Mouse (Mus musculus): Measurements from ENCODE around the gene Gm28305. TPM values are rescaled to one million over a fixed set of nuclear protein-coding genes. Genes with fewer than 3 reads are reported as not detected.

Gm28305 gene
- polyA plus RNA-seq, 1 experiment, result not detected

GRCm38 (mm10) chr9:104014526-104014925 is 25.9 kb upstream of the Gm28305 start:
- H3K27me3 ChIP-seq (ENCODE audit: control insufficient read depth, insufficient read depth, insufficient read length), result no peaks in the 10 kb centered on the region

GRCm38 (mm10) chr9:104021026-104021425 is 19.4 kb upstream of the Gm28305 start:
- H3K27me3 ChIP-seq (ENCODE audit: control insufficient read depth, insufficient read depth, insufficient read length), result no peaks in the 10 kb centered on the region
- no peaks in the 10 kb centered on the region for H3K79me2 ChIP-seq (ENCODE audit: control insufficient read depth, insufficient read depth)
- TF ChIP-seq FOSL1 (IDR thresholded peaks at IDR 0.05; ENCODE audit: insufficient read depth, low read length, poor library complexity, severe bottlenecking), result no peak
- TF ChIP-seq CTCF (IDR thresholded peaks at IDR 0.05; ENCODE audit: control insufficient read depth, insufficient read depth, insufficient read length), result no peak
- TF ChIP-seq MAX (IDR thresholded peaks at IDR 0.05), result no peak
- no peak for TF ChIP-seq CEBPB (IDR thresholded peaks at IDR 0.05; ENCODE audit: low read depth)
- TF ChIP-seq MYOG (IDR thresholded peaks at IDR 0.05; ENCODE audit: control insufficient read depth, extremely low read depth, insufficient read length), result no peak
- no peak for TF ChIP-seq MYOD1 (IDR thresholded peaks at IDR 0.05; ENCODE audit: control insufficient read depth, insufficient read length, low read depth)
- TF ChIP-seq USF1 (IDR thresholded peaks at IDR 0.05; ENCODE audit: low read depth), result no peak
- H3K36me3 ChIP-seq (ENCODE audit: control insufficient read depth, insufficient read depth), result no peaks in the 10 kb centered on the region
- no peaks in the 10 kb centered on the region for H3K79me3 ChIP-seq (ENCODE audit: low read depth)
- no peak overlapping the region for H3ac ChIP-seq (ENCODE audit: control insufficient read depth, insufficient read length, low read depth)
- H3K4me3 ChIP-seq (ENCODE audit: insufficient read depth, poor library complexity, severe bottlenecking), result no peak overlapping the region

More at GRCm38 (mm10) chr9:104014526-104014925, 25.9 kb upstream of the Gm28305 start:
- Histone ChIP-seq H3K36me3 (ENCODE audit: control insufficient read depth, insufficient read depth) (no peaks in the 10 kb centered on the region), H3K4me3 (ENCODE audit: insufficient read depth, poor library complexity, severe bottlenecking) (no peak overlapping the region), H3K79me2 (ENCODE audit: control insufficient read depth, insufficient read depth) (no peaks in the 10 kb centered on the region), H3K79me3 (ENCODE audit: low read depth) (no peaks in the 10 kb centered on the region), H3ac (ENCODE audit: control insufficient read depth, insufficient read length, low read depth) (no peak overlapping the region)
- TF ChIP-seq MYOD1 (IDR thresholded peaks at IDR 0.05; ENCODE audit: control insufficient read depth, insufficient read length, low read depth), result no peak
- TF ChIP-seq CEBPB (IDR thresholded peaks at IDR 0.05; ENCODE audit: low read depth), result no peak
- TF ChIP-seq FOSL1 (IDR thresholded peaks at IDR 0.05; ENCODE audit: insufficient read depth, low read length, poor library complexity, severe bottlenecking), result no peak
- TF ChIP-seq MYOG (IDR thresholded peaks at IDR 0.05; ENCODE audit: control insufficient read depth, extremely low read depth, insufficient read length), result no peak
- TF ChIP-seq CTCF (IDR thresholded peaks at IDR 0.05; ENCODE audit: control insufficient read depth, insufficient read depth, insufficient read length), result no peak
- TF ChIP-seq MAX (IDR thresholded peaks at IDR 0.05), result no peak
- no peak for TF ChIP-seq USF1 (IDR thresholded peaks at IDR 0.05; ENCODE audit: low read depth)

GRCm38 (mm10) chr9:104027186-104027585 is 13.3 kb upstream of the Gm28305 start:
- H3K36me3 ChIP-seq (ENCODE audit: control insufficient read depth, insufficient read depth), result no peaks in the 10 kb centered on the region

DNA sequence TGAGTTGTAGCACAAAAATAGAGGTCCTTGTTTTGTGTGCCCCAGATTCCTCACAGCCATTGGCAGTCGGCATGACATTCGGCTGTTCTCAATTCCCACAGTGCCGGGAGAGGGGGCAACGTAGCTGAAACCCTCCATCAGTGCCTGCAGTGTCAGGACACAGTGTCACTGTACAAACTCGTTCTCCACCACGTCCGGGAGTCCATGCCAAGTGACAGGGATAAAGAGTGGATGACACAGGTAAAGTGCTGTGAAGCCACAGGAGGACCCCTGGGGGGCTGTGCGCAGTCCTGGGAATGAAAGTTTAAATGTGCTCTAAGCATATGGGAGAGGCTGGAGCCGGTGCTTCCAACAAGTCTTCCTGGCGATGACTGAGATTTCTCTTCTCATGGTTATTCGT is 10.6 kb upstream of the Gm28305 start:
- no peak overlapping the region for H3K4me3 ChIP-seq (ENCODE audit: insufficient read depth, poor library complexity, severe bottlenecking)
- no peaks in the 10 kb centered on the region for H3K27me3 ChIP-seq (ENCODE audit: control insufficient read depth, insufficient read depth, insufficient read length)
- no peaks in the 10 kb centered on the region for H3K79me2 ChIP-seq (ENCODE audit: control insufficient read depth, insufficient read depth)
- no peak overlapping the region for H3ac ChIP-seq (ENCODE audit: control insufficient read depth, insufficient read length, low read depth)
- H3K79me3 ChIP-seq (ENCODE audit: low read depth), result no peaks in the 10 kb centered on the region
- TF ChIP-seq MYOG (IDR thresholded peaks at IDR 0.05; ENCODE audit: control insufficient read depth, extremely low read depth, insufficient read length) (no peak), MYOD1 (IDR thresholded peaks at IDR 0.05; ENCODE audit: control insufficient read depth, insufficient read length, low read depth) (no peak), FOSL1 (IDR thresholded peaks at IDR 0.05; ENCODE audit: insufficient read depth, low read length, poor library complexity, severe bottlenecking) (no peak), CEBPB (IDR thresholded peaks at IDR 0.05; ENCODE audit: low read depth) (no peak), CTCF (IDR thresholded peaks at IDR 0.05; ENCODE audit: control insufficient read depth, insufficient read depth, insufficient read length) (no peak), USF1 (IDR thresholded peaks at IDR 0.05; ENCODE audit: low read depth) (no peak), MAX (IDR thresholded peaks at IDR 0.05) (no peak)
- no peaks in the 10 kb centered on the region for H3K36me3 ChIP-seq (ENCODE audit: control insufficient read depth, insufficient read depth)

More at GRCm38 (mm10) chr9:104027186-104027585, 13.3 kb upstream of the Gm28305 start:
- no peaks in the 10 kb centered on the region for H3K79me2 ChIP-seq (ENCODE audit: control insufficient read depth, insufficient read depth)
- no peak overlapping the region for H3ac ChIP-seq (ENCODE audit: control insufficient read depth, insufficient read length, low read depth)
- H3K4me3 ChIP-seq (ENCODE audit: insufficient read depth, poor library complexity, severe bottlenecking), result no peak overlapping the region
- no peak for TF ChIP-seq FOSL1 (IDR thresholded peaks at IDR 0.05; ENCODE audit: insufficient read depth, low read length, poor library complexity, severe bottlenecking)
- no peak for TF ChIP-seq MYOD1 (IDR thresholded peaks at IDR 0.05; ENCODE audit: control insufficient read depth, insufficient read length, low read depth)
- TF ChIP-seq CEBPB (IDR thresholded peaks at IDR 0.05; ENCODE audit: low read depth), result no peak
- no peak for TF ChIP-seq MYOG (IDR thresholded peaks at IDR 0.05; ENCODE audit: control insufficient read depth, extremely low read depth, insufficient read length)
- TF ChIP-seq MAX (IDR thresholded peaks at IDR 0.05), result no peak
- TF ChIP-seq USF1 (IDR thresholded peaks at IDR 0.05; ENCODE audit: low read depth), result no peak
- H3K79me3 ChIP-seq (ENCODE audit: low read depth), result no peaks in the 10 kb centered on the region
- H3K27me3 ChIP-seq (ENCODE audit: control insufficient read depth, insufficient read depth, insufficient read length), result no peaks in the 10 kb centered on the region

DNA sequence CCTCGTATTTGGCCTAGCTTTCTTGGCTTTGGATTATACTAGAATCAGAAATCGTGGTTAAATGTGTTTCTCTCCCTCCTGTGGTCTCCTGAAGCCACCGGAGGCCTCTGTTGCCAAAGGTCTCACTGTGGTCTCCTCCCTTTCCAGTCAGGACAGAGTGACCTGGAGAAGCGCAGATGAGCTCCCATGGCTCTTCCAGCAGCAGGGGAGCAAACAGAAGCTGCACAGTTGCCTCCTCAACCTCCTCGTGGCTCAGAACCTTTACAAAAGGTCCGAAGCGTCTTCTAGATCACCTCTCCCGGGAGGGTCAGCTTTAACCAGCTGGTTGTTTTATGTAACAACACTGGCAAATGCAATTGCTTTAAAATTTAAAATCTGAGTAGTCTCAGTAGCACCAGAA is 6.2 kb upstream of the Gm28305 start:
- TF ChIP-seq CEBPB (IDR thresholded peaks at IDR 0.05; ENCODE audit: low read depth) (no peak), MYOD1 (IDR thresholded peaks at IDR 0.05; ENCODE audit: control insufficient read depth, insufficient read length, low read depth) (no peak), FOSL1 (IDR thresholded peaks at IDR 0.05; ENCODE audit: insufficient read depth, low read length, poor library complexity, severe bottlenecking) (no peak), MYOG (IDR thresholded peaks at IDR 0.05; ENCODE audit: control insufficient read depth, extremely low read depth, insufficient read length) (no peak)
- H3ac ChIP-seq (ENCODE audit: control insufficient read depth, insufficient read length, low read depth), result no peak overlapping the region
- no peaks in the 10 kb centered on the region for H3K36me3 ChIP-seq (ENCODE audit: control insufficient read depth, insufficient read depth)

GRCm38 (mm10) chr9:104034718-104035117 is 5.7 kb upstream of the Gm28305 start:
- TF ChIP-seq USF1 (IDR thresholded peaks at IDR 0.05; ENCODE audit: low read depth), result no peak
- Histone ChIP-seq H3K79me2 (ENCODE audit: control insufficient read depth, insufficient read depth) (no peaks in the 10 kb centered on the region), H3K4me3 (ENCODE audit: insufficient read depth, poor library complexity, severe bottlenecking) (no peak overlapping the region), H3K36me3 (ENCODE audit: control insufficient read depth, insufficient read depth) (no peaks in the 10 kb centered on the region), H3K79me3 (ENCODE audit: low read depth) (no peaks in the 10 kb centered on the region), H3ac (ENCODE audit: control insufficient read depth, insufficient read length, low read depth) (no peak overlapping the region), H3K27me3 (ENCODE audit: control insufficient read depth, insufficient read depth, insufficient read length) (no peaks in the 10 kb centered on the region)

More for the DNA sequence above, 6.2 kb upstream of the Gm28305 start:
- no peaks in the 10 kb centered on the region for H3K27me3 ChIP-seq (ENCODE audit: control insufficient read depth, insufficient read depth, insufficient read length)
- no peaks in the 10 kb centered on the region for H3K79me3 ChIP-seq (ENCODE audit: low read depth)
- no peak overlapping the region for H3K4me3 ChIP-seq (ENCODE audit: insufficient read depth, poor library complexity, severe bottlenecking)
- no peaks in the 10 kb centered on the region for H3K79me2 ChIP-seq (ENCODE audit: control insufficient read depth, insufficient read depth)
